Mouse (Mus musculus) thymus, postnatal 4 days (tissue): ENCODE results near the gene Akap6.

Source experiments
- DNase-seq: peaks from one replicate; pipeline ENCODE4 v3.0.0; 2021

Akap6 gene

DNA sequence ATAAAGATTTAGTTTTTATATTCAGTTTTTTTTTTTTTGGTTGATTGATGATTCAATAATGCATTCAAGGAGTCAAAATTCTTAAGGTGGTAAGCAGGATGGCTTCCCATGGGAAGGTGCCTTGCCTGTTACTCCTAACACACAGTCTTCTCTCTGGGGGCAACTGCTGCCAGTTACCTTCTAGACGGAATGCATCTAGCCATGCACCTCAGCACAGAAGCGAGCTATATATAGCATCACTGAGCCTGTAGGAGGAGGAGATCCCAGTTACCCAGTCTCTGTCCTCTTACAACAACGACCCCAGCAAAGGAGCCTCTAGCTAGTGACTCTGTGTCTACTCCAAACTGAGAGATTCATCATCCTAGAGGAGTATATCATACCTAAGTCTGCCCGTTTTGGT lies 150.1 kb downstream of the Akap6 start:
- no peak for DNase-seq

- no peak for DNase-seq
Observed at GRCm38 (mm10) chr12:52850332-52851036, 151.3 kb downstream of the Akap6 start.

GRCm38 (mm10) chr12:52851221-52851620 lies 152.0 kb downstream of the Akap6 start:
- DNase-seq = no peak

- no peak for DNase-seq
Observed at GRCm38 (mm10) chr12:52854236-52854679, 155.1 kb downstream of the Akap6 start.

GRCm38 (mm10) chr12:52856104-52856503 lies 156.9 kb downstream of the Akap6 start:
- DNase-seq = no peak

DNA sequence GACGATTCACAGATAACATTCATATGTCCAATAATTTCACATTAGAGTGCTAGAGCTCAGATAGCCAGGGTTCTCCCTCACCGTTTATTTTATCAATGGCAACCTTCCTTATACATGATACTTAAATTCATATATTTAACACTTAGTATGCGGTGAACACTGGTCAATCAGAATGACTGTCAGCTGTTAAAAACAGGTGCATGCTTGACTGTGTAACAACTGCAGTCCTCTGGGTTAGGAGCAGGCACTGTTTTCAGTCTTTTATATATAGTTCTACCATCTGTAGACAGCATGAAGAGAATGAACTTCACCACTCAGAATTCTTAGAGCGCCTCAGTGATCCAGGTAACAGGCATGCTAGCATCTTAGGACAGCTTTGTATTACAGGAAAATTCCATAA lies 158.1 kb downstream of the Akap6 start:
- DNase-seq = no peak

- DNase-seq = no peak
Observed at GRCm38 (mm10) chr12:52861922-52862321, 162.7 kb downstream of the Akap6 start.

DNA sequence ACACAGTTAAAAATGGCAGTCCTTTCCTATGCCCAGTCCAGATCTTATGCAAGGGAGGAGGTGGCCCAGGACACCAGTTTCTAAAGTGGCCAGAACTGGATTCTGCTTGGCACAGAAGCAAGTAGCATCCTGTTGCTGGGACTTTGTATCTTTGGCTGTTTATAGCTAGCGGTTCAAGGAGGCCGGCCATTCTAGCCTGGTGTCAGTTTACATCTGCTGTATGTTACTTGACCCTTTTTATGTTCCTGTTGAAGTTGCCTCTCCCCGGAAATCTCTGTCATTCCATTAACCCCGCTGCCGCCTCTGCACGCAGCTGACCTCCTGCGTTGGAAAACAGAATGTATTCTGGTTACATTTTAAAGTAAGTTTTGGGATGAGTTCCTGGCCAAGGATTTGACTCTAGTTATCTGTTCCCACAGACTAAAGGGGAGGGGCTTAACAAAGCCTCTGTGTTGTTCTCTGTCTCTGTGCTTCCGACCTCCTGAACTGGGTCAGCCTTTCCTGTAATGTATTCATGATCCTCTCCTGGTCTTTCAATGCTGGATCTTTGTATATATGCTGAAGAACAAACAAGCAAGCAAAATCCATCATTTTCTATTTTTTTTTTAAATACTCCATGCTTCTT lies 168.9 kb downstream of the Akap6 start:
- no peak for DNase-seq

GRCm38 (mm10) chr12:52871604-52872003 lies 172.4 kb downstream of the Akap6 start:
- DNase-seq = no peak

DNA sequence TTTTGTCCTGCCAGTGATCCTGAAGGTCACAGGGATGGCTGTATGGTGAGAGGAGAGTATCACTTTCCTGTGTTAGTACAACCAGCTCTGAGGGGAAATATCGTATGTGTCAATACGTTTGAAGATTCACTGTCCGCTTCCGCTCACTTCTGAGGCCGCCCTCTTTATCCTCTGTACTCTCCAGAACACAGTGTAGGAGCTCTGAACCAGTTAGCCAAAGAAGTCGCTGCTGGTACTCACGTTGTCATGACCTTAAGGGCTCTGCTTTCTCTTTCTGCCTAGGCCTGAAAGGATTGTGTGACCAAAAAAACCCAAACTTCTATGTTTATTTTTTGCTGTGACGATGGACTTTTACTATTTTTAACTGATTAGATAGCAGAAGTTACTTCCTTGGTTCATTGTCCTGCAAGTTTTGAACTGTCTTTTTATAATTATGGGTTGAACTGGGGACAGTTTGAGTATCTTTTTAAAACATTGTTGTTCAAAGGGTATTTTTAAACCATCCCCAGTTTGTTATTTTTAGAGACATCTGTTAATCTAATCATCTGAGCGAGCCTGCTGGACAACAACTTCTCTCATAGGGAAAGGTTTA lies 175.2 kb downstream of the Akap6 start:
- no peak for DNase-seq

GRCm38 (mm10) chr12:52876065-52876464 lies 176.9 kb downstream of the Akap6 start:
- DNase-seq = no peak

- no peak for DNase-seq
Observed at GRCm38 (mm10) chr12:52876978-52877769, 178.0 kb downstream of the Akap6 start.

DNA sequence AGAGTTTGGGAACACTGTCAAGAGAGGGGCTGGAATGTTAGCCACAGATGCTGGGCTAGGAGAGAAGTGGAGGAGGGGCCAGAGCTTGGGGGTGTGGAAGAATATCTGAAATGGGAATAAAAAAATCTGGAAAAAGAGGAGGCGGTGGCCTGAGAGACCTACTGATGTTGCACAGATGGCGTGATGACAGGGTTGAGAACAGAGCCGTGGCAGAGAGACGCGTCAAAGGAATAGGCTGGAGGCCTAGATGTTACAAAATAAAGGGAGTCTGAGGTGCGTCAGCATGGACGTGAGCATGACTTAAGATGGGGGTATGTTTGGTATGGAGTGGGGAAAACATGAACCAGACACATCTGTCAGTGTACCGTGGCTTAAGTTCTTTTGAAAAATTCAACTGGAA lies 180.1 kb downstream of the Akap6 start:
- DNase-seq = no peak

- no peak for DNase-seq
Observed at GRCm38 (mm10) chr12:52892519-52892918, 193.3 kb downstream of the Akap6 start.

- no peak for DNase-seq
Observed at GRCm38 (mm10) chr12:52893656-52894405, 194.6 kb downstream of the Akap6 start.

DNA sequence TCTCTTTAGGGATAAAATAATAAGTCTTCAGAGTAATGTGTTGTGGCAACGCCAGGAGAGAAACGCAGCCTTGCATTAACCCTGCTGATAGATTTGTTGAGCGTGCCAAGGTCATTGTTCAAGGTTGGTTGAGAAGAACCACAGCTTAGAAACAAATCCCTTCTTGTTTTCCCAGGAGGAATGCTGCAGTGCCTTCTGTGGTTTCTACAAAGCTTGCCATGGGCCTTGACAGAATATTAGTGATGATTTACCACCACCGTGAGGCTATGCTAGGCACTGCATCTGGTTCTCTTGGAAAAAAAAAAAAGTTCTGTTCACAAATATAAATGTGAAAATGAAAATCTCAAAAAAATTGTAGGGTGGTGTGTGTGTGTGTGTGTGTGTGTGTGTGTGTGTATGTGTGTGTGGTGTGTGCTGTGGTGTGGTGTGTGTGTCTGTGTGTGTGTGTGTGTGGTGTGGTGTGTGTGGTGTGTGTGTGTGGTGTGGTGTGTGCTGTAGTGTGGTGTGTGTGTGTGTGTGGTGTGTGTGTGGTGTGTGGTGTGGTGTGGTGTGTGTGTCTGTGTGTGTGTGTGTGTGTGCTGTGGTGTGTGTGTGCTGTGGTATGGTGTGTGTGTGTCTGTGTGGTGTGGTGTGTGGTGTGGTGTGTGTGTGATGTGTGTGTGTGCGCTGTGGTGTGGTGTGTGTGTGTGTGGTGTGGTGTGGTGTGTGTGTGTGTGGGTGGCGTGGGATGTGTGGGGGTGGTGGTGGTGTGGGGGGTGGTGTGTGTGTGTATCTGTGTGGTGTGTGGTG lies 196.7 kb downstream of the Akap6 start:
- DNase-seq = peak; percentile 28

DNA sequence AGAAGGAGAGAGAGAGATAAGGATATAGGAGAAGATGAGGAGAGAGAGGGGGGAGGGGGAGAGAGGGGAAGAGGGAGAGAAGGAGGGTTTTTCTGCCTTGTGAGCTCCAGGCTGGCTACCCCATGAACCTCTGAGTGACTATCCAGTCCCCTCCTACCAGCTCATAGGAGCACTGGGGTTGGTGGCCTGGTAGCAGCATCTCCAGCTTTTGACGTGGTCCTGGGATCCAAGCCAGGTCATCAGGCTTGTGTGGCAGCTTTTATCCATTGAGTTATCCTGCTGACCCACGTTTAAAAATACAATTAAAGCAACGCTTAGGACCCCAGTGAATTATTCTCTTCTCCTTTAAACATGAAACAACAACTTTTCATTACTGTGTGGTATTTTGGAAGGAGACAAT lies 197.6 kb downstream of the Akap6 start:
- DNase-seq = no peak

DNA sequence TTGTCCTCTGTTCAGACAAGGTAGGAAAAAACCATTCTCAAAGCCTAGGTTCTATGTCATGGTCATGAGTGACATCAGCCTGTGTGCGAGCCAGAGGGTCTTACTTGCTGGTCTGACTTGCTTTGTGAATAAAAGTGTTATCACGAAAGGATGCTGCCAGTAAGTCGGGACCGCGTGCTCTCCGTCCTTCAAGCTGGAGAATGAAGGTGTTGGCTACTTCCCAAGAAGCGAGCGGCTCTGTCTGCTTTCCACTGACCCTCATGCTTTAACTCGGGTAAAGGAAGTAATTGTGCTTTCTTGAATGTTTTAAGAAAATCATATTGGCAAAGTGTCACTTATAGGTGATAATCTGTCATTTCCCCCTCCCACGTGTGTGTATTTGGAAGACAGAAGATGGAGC lies 198.9 kb downstream of the Akap6 start:
- DNase-seq = no peak

DNA sequence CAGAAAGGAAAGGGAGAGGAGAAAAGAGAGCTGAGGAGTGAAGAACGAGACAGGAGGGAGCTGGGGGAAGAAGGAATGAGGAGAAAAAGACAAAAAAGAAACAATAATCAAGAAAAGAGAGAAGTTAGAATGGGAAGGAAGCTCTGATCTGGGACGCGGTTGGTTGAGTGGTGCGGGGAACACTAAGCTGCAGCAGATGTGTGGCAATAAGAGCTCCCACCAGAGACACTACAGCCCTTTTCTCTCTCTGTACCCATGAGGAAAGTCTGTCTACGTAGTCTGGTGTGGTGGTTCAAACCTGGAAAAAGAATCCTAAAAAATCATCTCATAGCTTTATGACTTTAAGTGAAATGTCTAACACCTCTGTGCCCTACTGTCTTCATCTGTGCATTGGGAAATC lies 204.9 kb downstream of the Akap6 start:
- DNase-seq = no peak

- DNase-seq = no peak
Observed at GRCm38 (mm10) chr12:52908448-52909066, 209.4 kb downstream of the Akap6 start.

- no peak for DNase-seq
Observed at GRCm38 (mm10) chr12:52910345-52910744, 211.2 kb downstream of the Akap6 start.
